Mouse (Mus musculus) neutrophil, adult 83 days (primary cell): ENCODE results near the gene Abcb9. TPM values are rescaled to one million over a fixed set of nuclear protein-coding genes. Genes with fewer than 3 reads are reported as not detected.

ENCODE experiments used
- total RNA-seq, 2 experiments: library from RNA; stranded (reverse); gene quantifications; one replicate each; pipeline ENCODE4 v1.2.4; 2023

Abcb9 gene
- 1 to 10 TPM; 5.4 to 6.5 TPM for total RNA-seq

DNA sequence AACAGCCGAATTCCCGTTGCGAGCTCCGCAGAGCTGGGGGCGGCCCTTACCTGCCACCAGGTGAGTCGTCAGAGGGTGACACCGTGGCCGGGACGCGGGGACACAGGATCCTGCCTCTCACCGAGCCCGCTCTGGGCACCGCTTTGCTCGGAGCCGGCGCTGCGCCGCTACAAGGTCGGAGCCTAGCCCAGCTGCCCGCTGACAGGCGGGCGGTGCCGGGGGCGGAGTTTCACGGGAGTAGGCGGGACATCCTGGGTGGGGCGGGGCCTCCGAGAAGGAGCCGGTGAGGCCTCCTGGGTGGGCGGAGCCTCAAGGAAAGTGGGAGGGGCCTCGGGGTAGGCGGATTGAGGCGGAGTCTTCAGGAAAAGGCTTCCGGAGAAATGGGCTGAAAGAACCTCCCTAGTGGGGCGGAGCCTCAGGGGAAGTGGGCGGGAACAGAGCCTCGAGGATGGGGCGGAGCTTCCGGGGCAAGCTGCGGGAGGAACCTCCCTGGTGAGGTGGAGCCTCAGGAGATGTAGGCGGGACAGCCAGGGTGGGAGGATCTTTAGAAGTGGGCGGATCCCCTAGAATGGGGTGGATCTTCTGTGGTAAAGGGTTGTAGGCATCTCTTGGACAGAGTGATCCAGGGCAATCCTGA is at the start of gene Abcb9:
Gene Abcb9, minus strand, starts transcription at position 203 of the 637 bp plus-strand sequence.

DNA sequence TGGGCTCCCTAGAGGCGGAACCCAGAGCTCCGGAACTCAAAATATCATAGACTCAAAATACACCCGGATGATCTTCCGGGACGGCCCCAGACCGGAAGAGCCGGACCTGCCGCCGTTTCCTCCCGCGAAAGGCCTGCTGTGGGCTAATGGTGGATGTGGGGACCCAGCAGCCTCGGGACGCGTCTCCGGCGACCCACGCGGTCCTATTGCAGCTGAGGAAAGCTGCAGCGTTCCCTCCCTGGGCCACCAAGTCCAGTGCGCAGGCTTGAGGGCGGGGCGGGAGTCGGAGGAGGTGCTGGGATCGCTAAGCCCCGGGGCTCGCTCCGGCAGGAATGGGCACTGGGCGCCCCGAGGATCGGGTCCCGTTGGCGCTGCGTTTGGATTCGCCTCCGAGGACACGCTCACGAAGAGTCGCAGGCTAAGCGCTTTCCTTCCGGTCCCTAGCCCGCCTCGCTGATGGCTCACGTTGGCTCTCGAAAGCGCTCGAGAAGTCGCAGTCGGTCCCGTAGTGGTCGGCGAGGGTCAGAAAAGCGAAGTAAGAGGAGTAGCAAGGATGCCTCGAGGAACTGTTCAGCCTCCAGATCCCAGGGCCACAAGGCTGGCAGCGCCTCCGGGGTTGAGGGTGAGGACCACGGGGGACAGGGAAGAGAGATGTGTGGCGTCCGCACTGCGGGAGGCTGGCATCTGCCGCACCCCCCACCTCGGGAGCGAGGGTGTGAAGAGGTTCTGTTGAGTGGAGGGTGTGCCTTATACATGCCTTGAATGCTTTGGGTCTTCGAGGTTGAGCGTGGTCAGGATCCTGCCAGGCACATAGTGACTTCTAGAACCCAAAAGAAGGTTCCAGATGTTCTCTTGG is 20.6 kb upstream of the Abcb9 start, which contains the start of gene Arl6ip4:
Gene Arl6ip4, plus strand, starts transcription at position 100 of the 856 bp plus-strand sequence.

DNA sequence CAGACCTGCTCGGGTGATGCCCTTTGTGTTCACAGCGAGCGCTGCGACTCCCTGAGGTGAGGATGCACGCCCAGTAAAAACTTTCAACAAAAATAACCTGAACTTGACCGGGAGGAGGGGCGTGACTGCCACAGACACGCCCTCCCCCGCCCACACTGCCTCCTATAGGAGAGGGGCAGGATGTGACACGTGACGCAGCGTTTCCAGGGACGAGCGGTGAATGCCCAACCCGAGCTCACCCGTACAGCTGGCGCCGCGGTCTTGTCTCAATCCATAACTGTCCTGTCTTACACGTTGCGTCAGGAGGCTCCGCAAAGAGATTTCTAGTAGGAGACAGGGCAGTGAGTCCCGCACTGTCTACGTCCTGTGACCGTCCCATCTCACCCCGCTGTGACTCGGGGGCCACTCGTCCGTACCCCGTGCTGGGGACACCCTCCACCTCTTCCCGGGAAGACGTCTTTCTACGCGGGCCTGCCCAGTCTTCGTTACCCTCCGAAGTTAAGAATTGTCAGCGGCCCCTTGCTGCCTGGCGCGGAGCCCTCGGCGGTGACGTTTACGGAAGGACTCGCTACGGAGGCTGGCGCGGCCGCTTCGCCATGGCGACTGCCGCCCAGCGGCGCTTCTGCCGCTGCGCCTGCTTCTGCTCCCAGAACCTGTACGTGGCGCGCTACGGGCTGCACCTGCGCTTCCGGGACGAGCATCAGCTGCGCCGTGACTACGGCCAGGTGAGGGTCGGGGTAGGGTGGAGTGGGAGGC is 16.3 kb upstream of the Abcb9 start, which contains the start of gene Ogfod2:
Gene Ogfod2, plus strand, starts transcription at position 556 of the 756 bp plus-strand sequence.

DNA sequence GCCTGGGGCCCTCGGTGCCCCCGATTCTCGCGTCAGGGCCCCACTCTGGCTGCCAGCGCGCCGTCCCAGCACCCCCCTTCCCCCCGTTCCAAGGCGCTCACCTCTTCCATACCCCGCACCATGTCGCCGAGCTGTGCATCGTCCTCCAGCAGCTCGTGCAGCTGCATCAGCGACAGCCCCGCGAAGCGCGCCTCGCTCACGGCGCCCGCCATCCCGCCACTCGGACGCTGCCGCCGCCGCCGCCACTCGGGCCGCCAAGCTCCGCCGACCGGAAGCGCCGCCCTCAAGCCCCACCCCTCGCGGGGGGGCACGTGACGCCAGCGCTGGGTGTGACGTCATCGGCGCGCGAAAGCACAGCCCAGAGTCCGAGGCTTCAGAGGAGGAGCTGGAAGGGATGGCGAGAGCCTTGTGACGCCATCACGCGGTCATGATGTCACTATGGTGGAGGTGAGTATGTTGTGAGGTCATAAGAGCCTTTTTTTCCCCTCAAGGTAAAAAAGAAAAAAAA is 63.5 kb downstream of the Abcb9 start, which contains the start of gene Vps37b:
Gene Vps37b, minus strand, starts transcription at position 270 of the 508 bp plus-strand sequence.

Other genes starting within 250 kb of the Abcb9 start
- gene Hcar2, start 230.3 kb downstream of the Abcb9 start, total RNA-seq, result 100 to 1,000 TPM in 1 of 2 experiments, 10 to 100 TPM in 1; 93.7 to 125 TPM
- gene Hcar1, start 215.8 kb downstream of the Abcb9 start, total RNA-seq, result not detected
- 10 to 100 TPM; 20.1 to 24.9 TPM for gene Denr, start 188.6 kb downstream of the Abcb9 start, total RNA-seq
- gene Gm43518, start 168.4 kb downstream of the Abcb9 start, total RNA-seq, result 1 to 10 TPM in 1 of 2 experiments, not detected in 1; 1.4 TPM
- 1 to 10 TPM in 1 of 2 experiments, under 1 TPM in 1; 0.31 to 2.5 TPM for gene Ccdc62, start 165.1 kb downstream of the Abcb9 start, total RNA-seq
- gene Hip1r, start 122.2 kb downstream of the Abcb9 start, total RNA-seq, result 10 to 100 TPM; 73.4 to 78.7 TPM
- 10 to 100 TPM; 43.0 to 46.7 TPM for gene Vps37b, start 63.5 kb downstream of the Abcb9 start, total RNA-seq
- 10 to 100 TPM; 13.0 to 14.2 TPM for gene Ogfod2, start 16.5 kb upstream of the Abcb9 start, total RNA-seq
- gene Arl6ip4, start 20.3 kb upstream of the Abcb9 start, total RNA-seq, result 10 to 100 TPM; 35.8 to 39.3 TPM
- 1 to 10 TPM; 4.0 to 6.7 TPM for gene Pitpnm2, start 154.0 kb upstream of the Abcb9 start, total RNA-seq
- 10 to 100 TPM; 11.6 to 12.5 TPM for gene Mphosph9, start 232.2 kb upstream of the Abcb9 start, total RNA-seq
- gene 2810006K23Rik, start 232.3 kb upstream of the Abcb9 start, total RNA-seq, result 1 to 10 TPM; 5.5 to 5.6 TPM